Mouse (Mus musculus) thymus, postnatal 25 days (tissue): Measurements from ENCODE around the gene Des.

Experiments
- DNase-seq: peaks from one replicate; pipeline ENCODE4 v3.0.0; 2022

Gene Des

GRCm38 (mm10) chr1:75349275-75349674 lies 10.9 kb upstream of the Des start:
- no peak for DNase-seq

DNA sequence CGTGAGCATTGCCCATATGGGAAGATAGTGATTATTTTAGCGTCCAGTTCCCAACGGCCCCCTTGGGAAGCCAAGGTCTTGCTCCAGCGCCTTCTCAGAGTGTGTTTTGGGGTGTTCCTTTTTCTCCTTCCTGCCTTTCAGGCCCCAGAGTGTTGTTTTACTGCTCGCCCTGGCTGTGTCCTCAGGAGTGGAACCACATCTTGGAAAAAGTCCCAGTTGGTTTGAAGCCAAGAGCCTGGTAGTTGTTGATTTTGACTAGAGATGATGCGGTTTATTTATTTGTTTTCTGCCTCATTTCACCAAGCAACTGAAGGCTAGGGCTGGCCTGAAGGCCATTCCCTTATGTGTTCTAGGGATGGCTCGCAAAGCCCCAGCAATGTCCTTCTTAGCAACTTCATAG lies 2.9 kb upstream of the Des start:
- DNase-seq: no peak

DNA sequence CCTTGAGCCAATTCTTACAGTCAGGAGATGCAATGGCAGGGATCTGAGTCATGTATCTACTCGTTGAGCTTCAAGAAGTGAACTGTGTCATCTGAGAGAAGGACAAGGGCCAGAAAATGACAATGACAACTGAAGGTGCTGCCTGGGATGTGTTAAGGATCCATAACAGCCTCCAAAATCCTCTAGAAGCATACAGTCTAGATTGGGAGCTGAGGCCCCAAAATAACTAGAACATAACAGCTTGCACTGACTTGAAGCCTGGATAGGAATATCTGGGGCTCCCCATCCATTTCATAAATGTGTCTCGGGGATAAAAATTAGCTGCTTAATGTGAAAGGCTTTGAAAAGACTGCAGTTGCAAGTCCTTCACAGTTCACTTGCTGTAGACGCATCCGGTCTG lies 2.1 kb upstream of the Des start:
- DNase-seq: no peak

GRCm38 (mm10) chr1:75359346-75359745 lies 783 bp upstream of the Des start:
- no peak for DNase-seq

DNA sequence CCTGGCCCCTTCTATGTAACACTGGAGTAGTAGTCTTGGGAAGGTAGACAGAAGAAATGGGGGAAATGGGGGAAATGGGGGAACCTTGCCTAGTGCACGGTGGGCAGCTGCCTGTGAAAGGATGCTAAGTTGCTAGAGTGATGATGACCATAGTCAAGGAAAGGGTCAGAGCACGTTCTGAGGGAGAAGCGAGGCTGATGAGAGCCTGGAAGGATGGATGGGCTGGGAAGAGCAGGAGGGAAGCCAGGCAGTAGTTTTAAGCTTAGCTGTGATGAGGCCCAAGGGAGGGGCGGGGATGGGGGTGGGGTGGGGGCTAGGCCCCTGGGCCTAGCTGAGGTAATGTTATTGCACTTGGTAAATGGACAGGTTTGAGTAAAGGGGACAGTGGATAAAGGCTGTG lies 994 bp downstream of the Des start:
- DNase-seq: no peak

GRCm38 (mm10) chr1:75361750-75362149 lies 1.6 kb downstream of the Des start:
- DNase-seq: no peak

DNA sequence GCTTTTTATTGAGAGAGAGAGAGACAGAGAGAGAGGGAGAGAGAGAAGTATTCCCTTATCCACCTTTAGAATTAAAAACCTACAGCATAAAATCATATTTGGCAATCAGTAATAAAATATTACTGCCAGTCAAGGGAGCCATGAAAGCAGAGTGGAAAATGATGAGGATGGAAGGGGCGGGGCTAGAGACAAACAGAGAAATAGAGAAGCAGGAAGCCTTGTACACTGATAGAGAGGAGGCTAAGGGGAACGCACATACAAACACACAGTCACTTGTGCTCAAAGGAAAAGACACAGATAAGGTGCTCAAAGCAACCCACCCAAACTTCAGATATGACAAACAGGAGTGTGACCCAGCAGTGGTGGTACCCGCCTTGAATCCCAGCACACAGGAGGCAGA lies 3.7 kb downstream of the Des start:
- DNase-seq: no peak

DNA sequence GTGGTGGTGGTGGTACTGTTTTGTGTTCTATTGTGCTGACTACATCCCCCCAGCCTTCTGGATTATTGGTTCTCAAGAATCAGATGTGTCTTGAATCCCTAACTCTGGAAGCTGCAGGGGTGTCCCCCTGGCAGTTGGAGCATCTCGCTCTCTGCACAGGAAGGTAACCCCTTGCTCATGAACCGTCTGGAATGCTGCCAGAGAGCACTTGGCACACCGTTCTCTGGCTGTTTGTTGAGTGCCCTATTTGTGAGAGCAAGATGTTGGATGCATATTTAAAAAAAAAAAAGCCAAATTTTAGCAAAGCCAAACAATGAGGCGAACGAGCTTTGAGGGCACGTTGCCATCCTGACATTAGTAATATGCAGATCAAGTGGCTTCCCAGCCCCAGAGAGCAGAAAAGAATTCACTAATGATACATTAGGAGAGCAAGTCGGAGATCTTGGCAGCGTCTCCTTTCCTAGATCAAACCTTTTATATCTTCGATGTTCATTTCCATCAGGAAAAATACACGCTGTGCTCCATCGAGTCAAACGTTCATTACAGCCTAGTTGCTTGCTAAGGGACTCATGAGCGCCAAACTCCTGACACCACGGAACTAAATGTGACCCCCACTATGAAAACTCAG lies 5.5 kb downstream of the Des start:
- no peak for DNase-seq

GRCm38 (mm10) chr1:75369360-75369983 lies 9.3 kb downstream of the Des start:
- DNase-seq: no peak

- no peak for DNase-seq
Observed at GRCm38 (mm10) chr1:75369984-75370660, 10.0 kb downstream of the Des start.

GRCm38 (mm10) chr1:75371317-75372095 lies 11.4 kb downstream of the Des start:
- DNase-seq: no peak

GRCm38 (mm10) chr1:75372450-75372849 lies 12.3 kb downstream of the Des start:
- DNase-seq: no peak

GRCm38 (mm10) chr1:75373276-75373675 lies 13.1 kb downstream of the Des start:
- no peak for DNase-seq

- no peak for DNase-seq
Observed at GRCm38 (mm10) chr1:75374950-75375936, 15.1 kb downstream of the Des start, which contains the start of gene Speg. Gene Speg, plus strand, starts transcription at chr1:75375297.

DNA sequence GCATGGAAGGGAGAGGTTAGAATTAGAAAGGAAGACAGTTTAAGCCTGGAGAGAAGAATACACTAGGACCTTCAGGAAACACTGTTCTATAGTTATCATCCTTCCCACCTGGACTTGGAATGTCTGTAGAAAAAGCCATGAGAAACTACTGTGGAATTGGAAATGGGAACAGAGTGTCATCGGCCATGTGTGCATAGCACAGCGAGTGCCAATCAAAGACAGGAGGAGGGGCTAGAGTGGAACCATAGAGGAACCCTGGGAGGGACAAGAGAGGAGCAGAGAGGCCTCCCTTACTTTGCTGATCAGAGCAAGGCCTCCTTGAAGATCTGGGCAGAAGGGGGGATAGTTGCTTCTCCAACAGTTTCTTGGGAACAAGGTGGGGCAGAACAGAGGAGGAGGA lies 19.1 kb downstream of the Des start:
- no peak for DNase-seq

DNA sequence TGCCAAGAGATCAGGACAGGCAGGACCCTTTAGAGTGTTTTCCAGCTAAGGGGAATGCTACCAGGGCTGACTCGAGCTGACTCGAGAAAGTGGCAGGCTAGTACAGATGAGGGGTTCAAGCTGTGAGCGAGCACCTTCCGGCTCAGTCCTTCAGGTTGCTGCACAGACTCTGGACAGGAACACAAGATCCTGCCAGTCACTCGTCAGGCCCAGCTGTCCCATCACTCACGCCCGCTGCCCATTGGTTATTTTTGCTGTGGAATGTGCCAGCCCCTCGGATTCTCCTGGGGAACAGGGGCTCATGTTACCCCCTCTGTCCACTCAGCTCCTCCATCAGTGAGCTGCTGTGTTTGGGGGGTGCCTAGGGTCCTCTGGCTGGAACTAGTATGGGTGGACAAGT lies 19.8 kb downstream of the Des start:
- no peak for DNase-seq

- no peak for DNase-seq
Observed at GRCm38 (mm10) chr1:75380951-75381350, 20.8 kb downstream of the Des start.

GRCm38 (mm10) chr1:75381482-75382355 lies 21.6 kb downstream of the Des start:
- peak; percentile 37 for DNase-seq

DNA sequence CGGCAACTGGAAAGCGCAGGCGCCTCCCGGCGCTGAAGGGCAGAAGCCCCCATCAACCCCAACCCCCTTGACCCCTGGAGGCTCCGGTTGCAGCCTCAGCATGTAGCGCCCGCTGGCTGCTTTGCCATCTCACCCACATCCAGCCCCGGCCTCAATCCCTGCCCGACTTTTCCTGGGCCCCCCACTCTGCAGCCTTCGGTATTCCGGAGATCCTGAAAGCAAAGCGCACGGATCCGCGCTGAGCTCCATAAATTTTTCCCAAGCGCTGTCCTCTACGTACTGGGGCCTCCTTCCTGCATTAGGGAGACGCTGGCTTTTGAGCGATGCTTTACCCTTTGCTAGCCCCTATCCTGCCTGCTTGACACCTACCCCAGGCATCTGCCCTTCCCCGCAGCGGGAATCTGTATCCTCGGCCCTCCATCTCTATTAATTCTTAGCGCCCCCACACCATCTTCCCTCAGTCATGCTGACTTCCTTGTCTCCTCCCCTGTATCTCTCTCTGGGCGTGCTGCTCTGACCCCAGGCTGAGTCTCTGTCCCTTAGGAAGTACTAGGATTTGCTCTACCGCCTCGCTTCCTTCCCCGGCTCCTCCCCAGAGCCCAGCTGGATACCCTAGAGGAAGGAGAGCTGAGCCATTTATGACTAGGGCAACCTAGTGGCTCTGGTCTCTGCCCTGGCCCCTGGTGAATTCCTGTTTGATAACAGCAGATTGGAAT lies 22.4 kb downstream of the Des start:
- DNase-seq: no peak

GRCm38 (mm10) chr1:75384470-75385141 lies 24.5 kb downstream of the Des start:
- DNase-seq: no peak
